Mouse (Mus musculus) MEL-GATA-1-ER (cell line): ENCODE measurements around the gene Ankrd55.

Experiments used
- DNase-seq: peaks from one replicate; pipeline ENCODE4 v3.0.0-alpha.2; 2012; ENCODE audit warnings: low read depth; ENCODE audit errors: extremely low read depth

The Ankrd55 gene

DNA sequence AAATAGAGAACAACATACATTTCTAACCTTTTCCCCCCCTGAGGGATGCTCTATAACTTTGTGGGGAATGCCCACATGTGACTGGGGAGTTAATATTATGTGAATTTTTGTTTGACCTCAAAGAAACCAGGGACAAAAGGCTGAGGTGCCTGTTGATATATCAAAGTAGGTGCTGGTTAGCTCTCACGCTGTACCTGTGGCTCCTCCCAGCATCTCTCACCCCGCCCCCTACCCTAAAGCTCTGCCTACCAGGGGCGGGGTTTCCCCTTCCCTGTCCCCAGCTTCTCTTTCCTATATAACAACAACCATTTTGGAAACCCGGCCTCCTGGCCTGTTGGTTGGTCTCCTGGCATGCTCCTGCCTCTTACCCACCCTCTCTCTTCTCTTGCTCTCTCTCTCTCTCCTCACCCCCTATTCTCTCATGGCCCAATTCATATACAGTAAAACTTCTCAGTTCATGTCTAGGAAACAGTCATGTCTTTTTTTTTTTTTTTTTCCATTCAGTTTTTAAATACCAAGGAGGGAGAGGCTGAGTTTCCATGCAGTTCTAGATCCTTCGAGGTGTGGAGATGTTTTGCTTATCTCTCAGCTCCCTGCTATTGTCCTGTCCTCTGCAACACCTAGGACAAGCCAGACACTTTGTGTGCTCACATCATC is 54.8 kb downstream of the Ankrd55 start:
- DNase-seq, result no peak

DNA sequence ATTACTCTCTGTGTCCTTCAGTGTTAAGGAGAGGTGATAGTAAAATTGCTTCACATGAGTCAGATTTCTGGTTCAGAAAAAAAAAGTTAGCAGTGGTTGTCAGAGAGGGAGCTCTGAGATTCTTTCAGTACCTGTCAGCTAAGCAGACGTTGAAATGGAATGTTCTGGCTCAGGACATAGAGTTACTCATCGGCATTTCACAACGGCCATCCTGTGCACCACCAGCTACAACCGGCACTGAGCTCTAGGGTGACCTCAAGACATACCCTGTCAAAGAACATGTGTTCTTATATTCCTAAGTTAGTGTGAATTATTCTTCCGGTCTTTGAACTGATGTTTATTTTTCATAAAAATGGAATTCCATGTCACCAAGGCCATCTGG is 55.4 kb downstream of the Ankrd55 start:
- no peak for DNase-seq

DNA sequence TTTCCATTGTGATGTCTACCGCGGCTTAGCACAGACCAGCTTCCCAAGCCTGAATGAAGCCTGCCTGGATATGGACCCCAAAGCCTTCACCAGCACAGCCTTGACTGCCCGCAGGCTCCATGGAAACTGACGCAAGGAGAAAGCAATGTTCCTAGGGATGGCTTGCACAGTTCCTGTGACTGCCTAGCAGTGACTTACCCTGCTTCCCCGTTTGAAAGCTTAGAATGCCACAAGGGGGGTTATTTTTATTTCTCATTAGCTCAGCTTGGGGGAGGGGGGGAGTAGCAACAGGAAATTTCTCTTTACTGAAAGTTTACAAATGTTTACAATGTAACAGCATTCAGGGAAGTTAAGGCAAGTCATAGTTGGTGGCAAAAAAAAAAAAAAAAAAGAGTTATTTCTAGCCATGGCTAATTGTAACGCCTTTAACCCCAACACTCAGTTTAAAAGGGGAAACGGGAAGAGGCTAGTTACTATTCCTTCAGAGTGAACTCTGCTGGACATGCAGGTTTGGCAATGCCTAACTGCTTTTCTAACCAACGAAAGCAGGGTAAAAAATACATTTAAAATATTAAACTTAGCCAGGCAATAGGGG is 56.1 kb downstream of the Ankrd55 start:
- DNase-seq, result no peak

GRCm38 (mm10) chr13:112345542-112345941 is 57.3 kb downstream of the Ankrd55 start:
- no peak for DNase-seq

- DNase-seq, result no peak
Measured at GRCm38 (mm10) chr13:112346031-112346430, 57.8 kb downstream of the Ankrd55 start.

DNA sequence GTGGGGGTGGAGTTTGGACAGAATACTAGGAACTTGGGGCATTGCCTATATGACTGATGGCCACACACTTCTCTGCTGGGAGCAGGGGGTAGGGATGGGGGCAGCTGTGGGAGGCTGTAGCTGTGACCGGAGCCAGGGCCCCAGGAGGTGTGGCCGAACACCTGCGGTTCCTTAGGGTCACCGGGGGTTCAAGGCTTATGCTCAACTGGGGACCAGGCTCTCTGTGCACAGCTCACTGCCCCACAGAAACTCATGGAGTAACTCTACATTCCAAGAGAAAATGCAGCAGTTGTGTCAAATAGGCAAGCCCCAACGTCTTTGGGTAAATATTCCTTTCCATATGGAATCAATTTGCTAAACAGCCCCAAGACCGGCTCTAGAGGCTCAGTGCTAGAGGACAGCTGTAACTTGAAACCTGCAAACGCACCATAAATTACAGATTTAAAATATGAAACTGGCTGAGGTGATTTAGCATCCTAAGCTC is 58.5 kb downstream of the Ankrd55 start:
- no peak for DNase-seq

- no peak for DNase-seq
Measured at GRCm38 (mm10) chr13:112348250-112348649, 60.0 kb downstream of the Ankrd55 start.

DNA sequence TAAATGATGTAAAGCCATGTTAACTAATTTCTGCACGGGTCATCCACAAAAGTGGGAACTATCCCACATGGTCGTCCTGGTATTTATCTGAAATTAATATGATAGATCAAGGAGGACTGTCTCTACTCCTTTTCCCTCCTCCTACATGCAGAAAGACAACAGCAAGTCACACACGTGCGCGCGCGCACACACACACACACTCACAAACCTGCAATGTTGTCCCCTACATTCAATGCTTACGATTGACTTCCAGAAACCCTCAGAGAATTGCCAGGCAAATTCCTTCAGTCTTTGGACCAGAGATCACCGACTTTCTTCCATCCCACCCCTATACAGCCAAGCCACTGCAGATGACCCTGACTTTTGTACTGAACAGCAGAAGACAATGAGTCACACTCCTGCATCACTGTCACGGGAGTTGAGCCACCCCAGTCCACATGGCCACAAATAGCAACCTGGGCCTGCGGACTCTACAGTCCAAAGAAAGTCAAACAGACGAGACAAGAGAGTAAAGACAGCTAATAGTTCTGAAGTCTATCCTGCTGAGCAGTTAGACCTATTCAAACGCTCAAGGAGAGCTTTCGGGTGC is 60.7 kb downstream of the Ankrd55 start:
- no peak for DNase-seq

- no peak for DNase-seq
Measured at GRCm38 (mm10) chr13:112349500-112349899, 61.2 kb downstream of the Ankrd55 start.

- DNase-seq, result no peak
Measured at GRCm38 (mm10) chr13:112351943-112352342, 63.7 kb downstream of the Ankrd55 start.

DNA sequence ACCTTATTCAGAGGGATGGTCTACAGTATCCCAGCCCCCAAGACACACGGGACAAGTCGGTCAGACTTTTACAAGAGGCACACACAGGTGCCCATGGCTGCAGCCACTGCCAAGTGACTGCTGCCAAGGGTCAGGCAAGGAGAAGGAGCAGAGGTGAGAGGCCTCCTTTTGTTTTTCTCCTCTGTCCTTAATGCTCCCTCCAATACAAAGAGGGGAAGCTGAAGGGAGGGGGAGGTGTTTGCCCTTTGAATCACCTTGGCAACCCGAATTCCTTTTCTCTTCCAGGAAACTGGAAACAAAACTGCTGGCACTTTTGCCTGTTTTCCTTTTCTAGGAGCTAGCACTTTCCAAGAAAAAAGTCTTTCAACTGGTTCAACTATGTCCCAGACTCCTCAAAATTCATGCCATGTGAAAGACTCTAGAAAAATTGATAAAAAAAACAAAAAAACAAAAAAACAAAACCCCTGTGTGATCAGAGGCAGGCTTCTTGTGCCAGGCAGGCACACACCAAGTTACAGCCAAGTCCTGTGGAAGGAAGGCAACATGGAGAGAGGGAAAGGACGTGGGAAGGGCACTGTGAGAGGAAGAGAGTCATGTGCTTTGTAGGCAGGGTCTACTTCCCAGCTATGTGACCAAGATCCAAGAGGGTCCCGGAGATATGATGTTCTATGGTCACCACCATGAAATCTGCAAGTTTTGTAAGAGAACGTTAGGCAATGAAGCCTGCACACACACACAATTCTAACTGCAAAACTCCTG is 66.0 kb downstream of the Ankrd55 start:
- DNase-seq, result no peak

GRCm38 (mm10) chr13:112354958-112355357 is 66.7 kb downstream of the Ankrd55 start:
- peak; percentile 86 for DNase-seq

- no peak for DNase-seq
Measured at GRCm38 (mm10) chr13:112355794-112356486, 67.7 kb downstream of the Ankrd55 start.

DNA sequence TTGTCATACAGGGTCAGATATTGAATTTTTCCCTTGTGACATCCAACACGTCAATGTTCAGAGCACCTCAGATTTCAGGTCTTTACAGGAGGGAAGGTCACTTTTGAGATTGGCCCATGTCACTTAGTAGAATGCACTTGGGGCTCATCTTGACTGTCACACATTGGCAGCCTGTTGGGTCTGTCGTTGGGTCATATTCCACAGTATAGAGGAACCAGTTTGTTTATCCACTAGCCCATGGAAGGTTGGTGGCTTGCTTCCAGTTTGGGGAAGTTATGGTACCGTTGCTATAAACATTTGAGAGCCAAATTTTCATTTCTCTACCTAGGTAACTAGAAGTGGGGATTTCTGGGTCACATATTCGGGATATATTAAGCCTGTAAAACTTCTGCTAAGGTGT is 73.3 kb downstream of the Ankrd55 start:
- DNase-seq, result no peak

DNA sequence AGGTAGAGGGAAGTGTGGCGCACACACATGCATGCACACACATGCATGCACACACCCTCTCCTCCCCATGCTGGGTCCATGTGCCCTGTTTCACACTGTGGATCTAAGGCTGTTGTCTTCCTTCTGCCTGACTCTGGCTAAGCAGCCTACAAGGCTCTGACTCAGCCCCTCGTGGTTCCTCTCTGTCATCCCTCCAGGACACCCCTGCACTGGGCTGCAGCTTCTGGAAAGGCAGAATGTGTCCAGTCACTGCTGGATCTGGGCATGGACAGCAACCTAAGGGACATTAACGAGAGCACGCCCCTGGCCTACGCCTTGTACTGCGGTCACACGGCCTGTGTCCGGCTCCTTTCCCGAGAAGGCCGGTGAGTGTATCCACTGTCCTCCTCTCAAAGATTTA is 75.0 kb downstream of the Ankrd55 start:
- no peak for DNase-seq

GRCm38 (mm10) chr13:112363746-112364145 is 75.5 kb downstream of the Ankrd55 start:
- no peak for DNase-seq

DNA sequence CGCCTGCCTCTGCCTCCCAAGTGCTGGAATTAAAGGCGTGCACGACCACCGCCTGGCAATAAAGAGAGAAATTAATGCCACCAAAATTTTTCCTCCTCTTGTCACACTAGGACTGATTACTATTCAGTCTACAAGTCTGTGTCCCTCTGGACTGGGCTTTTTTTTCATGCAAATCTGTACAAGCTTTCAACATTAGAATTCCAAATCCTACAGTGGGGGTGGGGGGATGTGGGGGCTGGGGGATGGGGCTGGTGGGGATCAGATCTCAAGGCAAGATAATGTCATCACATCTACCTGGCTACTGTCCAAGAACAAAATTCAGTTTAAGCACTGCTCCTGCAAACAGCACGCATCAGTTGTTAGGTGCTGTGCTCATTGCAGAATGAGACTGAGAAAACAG is 76.4 kb downstream of the Ankrd55 start:
- no peak for DNase-seq

- DNase-seq, result no peak
Measured at GRCm38 (mm10) chr13:112365303-112365702, 77.1 kb downstream of the Ankrd55 start.

DNA sequence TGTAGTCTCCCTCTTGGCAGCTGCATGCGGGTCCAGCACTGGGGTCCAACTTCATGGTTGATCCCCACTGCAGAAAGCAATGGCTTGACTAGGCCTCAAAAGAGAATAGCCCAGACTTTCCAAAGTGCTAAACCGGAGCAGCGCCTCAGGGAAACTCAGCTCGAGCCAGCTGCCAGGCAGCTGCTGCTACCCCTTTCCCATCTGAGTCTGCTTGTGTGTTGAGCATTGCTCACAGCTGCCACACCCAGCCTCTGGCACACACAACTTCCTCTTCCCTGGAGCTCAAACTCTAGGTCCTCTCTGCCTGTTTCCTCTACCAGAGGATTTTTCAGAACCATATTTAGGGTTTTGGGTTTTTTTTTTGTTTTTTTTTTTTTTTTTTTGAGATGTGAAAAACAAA is 77.5 kb downstream of the Ankrd55 start:
- DNase-seq, result peak; percentile 64

GRCm38 (mm10) chr13:112366321-112367029 is 78.2 kb downstream of the Ankrd55 start:
- DNase-seq, result no peak

DNA sequence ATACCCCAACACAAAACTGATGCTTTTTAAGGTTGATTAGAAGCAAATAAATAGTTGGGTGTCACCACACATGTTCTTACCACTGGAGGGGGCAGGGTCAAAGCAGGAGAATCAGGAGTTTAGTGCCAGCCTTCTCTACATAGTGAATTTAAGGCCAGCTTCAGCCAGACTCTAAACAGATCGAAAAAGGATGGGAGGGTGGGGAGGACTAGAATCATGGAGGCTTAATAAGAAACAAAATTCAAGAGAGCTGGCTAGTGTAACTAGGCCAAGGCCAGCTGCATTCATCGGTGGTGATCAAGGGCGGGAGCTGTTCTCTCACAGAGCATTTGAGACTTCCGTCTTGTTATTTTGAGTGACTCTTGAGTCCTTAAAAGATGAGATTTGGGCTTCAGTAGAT is 83.5 kb downstream of the Ankrd55 start:
- no peak for DNase-seq
